Mouse (Mus musculus) adrenal gland, postnatal 36 days (tissue): ENCODE results near the gene Olfr750. TPM values are rescaled to one million over a fixed set of nuclear protein-coding genes. Genes with fewer than 3 reads are reported as not detected.
A peak's percentile ranks its signal among the peaks of the same experiment; 100 is the strongest.

Experiments
- DNase-seq, 2 experiments: peaks; one replicate each; pipeline ENCODE4 v3.0.0; 2021; ENCODE audit warnings: mixed read lengths in 1 of 2
- long read RNA-seq, 2 experiments: library from polyadenylated mRNA; stranded (forward); transcript quantifications; one replicate each; pipeline ENCODE4 v2.0.0; 2021; ENCODE audit warnings: borderline sequencing depth in 2 of 2
- total RNA-seq, 2 experiments: library from RNA; stranded (reverse); gene quantifications; 2 replicates each; pipeline ENCODE4 v1.2.3; 2021

Gene Olfr750
- total RNA-seq: not detected
- long read RNA-seq, experiment 1: 0 reads
- long read RNA-seq, experiment 2: 0 reads

GRCm38 (mm10) chr14:51074335-51074734 is at the start of gene Olfr750:
TSS of gene Olfr750 (minus strand) at chr14:51074435.
- no peak for DNase-seq

- no peak for DNase-seq
Observed at GRCm38 (mm10) chr14:51113916-51114560, 39.8 kb upstream of the Olfr750 start, which contains the start of gene Eddm3b. TSS of gene Eddm3b (plus strand) at chr14:51114426.

GRCm38 (mm10) chr14:51113476-51113875 is 39.2 kb upstream of the Olfr750 start:
- no peak for DNase-seq

GRCm38 (mm10) chr14:51111966-51112365 is 37.7 kb upstream of the Olfr750 start:
- DNase-seq: no peak

- no peak for DNase-seq
Observed at GRCm38 (mm10) chr14:51106449-51106967, 32.3 kb upstream of the Olfr750 start.

- DNase-seq: no peak
Observed at GRCm38 (mm10) chr14:51104366-51104765, 30.1 kb upstream of the Olfr750 start.

GRCm38 (mm10) chr14:51103217-51103616 is 29.0 kb upstream of the Olfr750 start:
- peak; percentile 75 to 79 for DNase-seq

GRCm38 (mm10) chr14:51101284-51101683 is 27.0 kb upstream of the Olfr750 start:
- no peak for DNase-seq

GRCm38 (mm10) chr14:51098921-51099320 is 24.7 kb upstream of the Olfr750 start:
- DNase-seq: no peak

GRCm38 (mm10) chr14:51098300-51098699 is 24.1 kb upstream of the Olfr750 start:
- peak; percentile 55 to 80 for DNase-seq

GRCm38 (mm10) chr14:51095736-51096524 is 21.7 kb upstream of the Olfr750 start:
- no peak for DNase-seq

GRCm38 (mm10) chr14:51094921-51095320 is 20.7 kb upstream of the Olfr750 start:
- DNase-seq: no peak

- peak in 1 of 2 experiments; percentile 44 for DNase-seq
Observed at GRCm38 (mm10) chr14:51094096-51094875, 20.1 kb upstream of the Olfr750 start.

- no peak for DNase-seq
Observed at GRCm38 (mm10) chr14:51093496-51093895, 19.3 kb upstream of the Olfr750 start.

GRCm38 (mm10) chr14:51092073-51092620 is 17.9 kb upstream of the Olfr750 start:
- no peak for DNase-seq

- peak; percentile 31 to 44 for DNase-seq
Observed at GRCm38 (mm10) chr14:51090921-51091900, 17.0 kb upstream of the Olfr750 start, which contains the start of the genes Rnase4 and Ang. TSS of gene Rnase4 (plus strand) at chr14:51091077. TSS of gene Ang (plus strand) at chr14:51091150.

- peak; percentile 77 to 81 for DNase-seq
Observed at GRCm38 (mm10) chr14:51090077-51090781, 16.0 kb upstream of the Olfr750 start.

GRCm38 (mm10) chr14:51089674-51090076 is 15.4 kb upstream of the Olfr750 start:
- no peak for DNase-seq

- peak; percentile 95 to 97 for DNase-seq
Observed at GRCm38 (mm10) chr14:51088970-51089673, 14.9 kb upstream of the Olfr750 start.
